Mouse (Mus musculus): ENCODE data around the gene Med29. TPM values are rescaled to one million over a fixed set of nuclear protein-coding genes. Genes with fewer than 3 reads are reported as not detected.
A peak's percentile ranks its signal among the peaks of the same experiment; 100 is the strongest.

Gene Med29
- polyA plus RNA-seq, 1 experiment from 2014 or later, result 49.7 TPM

- H3K27me3 ChIP-seq (ENCODE audit: control insufficient read depth, insufficient read depth, low read length), result no peaks in the 10 kb centered on the region
- H3K36me3 ChIP-seq (ENCODE audit: control insufficient read depth, insufficient read depth, low read length), result no peaks in the 10 kb centered on the region
- peak overlapping the region; percentile 89 for H3K27ac ChIP-seq (ENCODE audit: low read depth, low read length)
- H3K9me3 ChIP-seq (ENCODE audit: control insufficient read depth, low read length), result no peaks in the 10 kb centered on the region
- peak overlapping the region; percentile 31 for H3K4me3 ChIP-seq (ENCODE audit: low read depth, low read length)
- ATAC-seq (ENCODE audit: low FRiP score), result peak; percentile 34
- peak; percentile 90 for DNase-seq (ENCODE audit: low spot score)
- H3K4me1 ChIP-seq (replicated peaks; ENCODE audit: control insufficient read depth, insufficient read depth, low read length), result no peaks in the 10 kb centered on the region; the same call in 1 of the 2 replicates
- WGBS, result 3% methylated on average over 35 of the region's 36 CpGs
- peak overlapping the region; percentile 67 for H3K4me2 ChIP-seq (replicated peaks; ENCODE audit: low read depth, low read length)
- peak overlapping the region; percentile 66 for H3K9ac ChIP-seq (ENCODE audit: low read depth, low read length)
These were observed 17.2 kb downstream of the Med29 start for GRCm38 (mm10) chr7:28375176-28375921.

- no peak for ATAC-seq (ENCODE audit: low FRiP score)
These were observed 17.9 kb downstream of the Med29 start for GRCm38 (mm10) chr7:28374647-28375046.

DNA sequence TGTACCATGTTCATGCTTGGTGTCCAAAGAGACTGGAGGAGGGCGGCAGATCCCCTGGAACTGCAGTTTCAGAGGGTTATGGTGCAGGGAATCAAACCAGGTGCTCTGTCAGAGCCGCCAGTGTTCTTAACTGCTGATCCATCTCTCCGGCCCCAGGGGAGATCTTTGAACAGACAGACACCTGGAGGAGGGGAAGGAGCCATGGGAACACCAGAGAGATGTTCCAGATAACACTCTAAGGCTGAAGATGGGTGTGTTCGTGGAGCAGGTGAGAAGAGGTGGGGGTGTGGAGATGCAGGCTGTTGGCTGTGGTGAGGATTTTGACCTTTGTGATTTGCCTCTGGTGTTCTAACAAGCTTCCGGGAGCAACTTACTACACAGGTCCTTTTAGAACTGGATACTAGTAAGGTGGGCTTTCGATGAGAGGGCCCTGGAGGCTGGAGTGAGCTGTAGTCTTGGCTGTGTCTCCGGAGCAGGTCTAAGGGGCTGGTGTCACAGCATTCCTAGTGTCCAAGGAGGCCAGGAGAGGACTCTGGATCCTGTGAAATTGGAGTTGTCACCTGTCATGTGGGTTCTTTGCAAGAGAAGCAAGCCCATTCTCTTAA, 18.5 kb downstream of the Med29 start:
- DNase-seq (ENCODE audit: low spot score) (no peak), ATAC-seq (ENCODE audit: low FRiP score) (no peak)
- Histone ChIP-seq H3K27me3 (ENCODE audit: control insufficient read depth, insufficient read depth, low read length) (no peaks in the 10 kb centered on the region), H3K4me3 (ENCODE audit: low read depth, low read length) (no peak overlapping the region), H3K4me2 (replicated peaks; ENCODE audit: low read depth, low read length) (no peak overlapping the region), H3K4me1 (replicated peaks; ENCODE audit: control insufficient read depth, insufficient read depth, low read length) (no peaks in the 10 kb centered on the region; the same call in 1 of the 2 replicates), H3K36me3 (ENCODE audit: control insufficient read depth, insufficient read depth, low read length) (no peaks in the 10 kb centered on the region), H3K27ac (ENCODE audit: low read depth, low read length) (no peak overlapping the region), H3K9me3 (ENCODE audit: control insufficient read depth, low read length) (no peaks in the 10 kb centered on the region), H3K9ac (ENCODE audit: low read depth, low read length) (no peak overlapping the region)
- 83% methylated on average over 7 of the region's 7 CpGs for WGBS

More at GRCm38 (mm10) chr7:28374647-28375046, 17.9 kb downstream of the Med29 start:
- no peaks in the 10 kb centered on the region; the same call in 1 of the 2 replicates for H3K4me1 ChIP-seq (replicated peaks; ENCODE audit: control insufficient read depth, insufficient read depth, low read length)
- no peak overlapping the region for H3K4me3 ChIP-seq (ENCODE audit: low read depth, low read length)
- no peak overlapping the region for H3K4me2 ChIP-seq (replicated peaks; ENCODE audit: low read depth, low read length)
- no peak overlapping the region for H3K9ac ChIP-seq (ENCODE audit: low read depth, low read length)
- 85% methylated on average over 9 of the region's 10 CpGs for WGBS
- H3K36me3 ChIP-seq (ENCODE audit: control insufficient read depth, insufficient read depth, low read length), result no peaks in the 10 kb centered on the region
- no peaks in the 10 kb centered on the region for H3K27me3 ChIP-seq (ENCODE audit: control insufficient read depth, insufficient read depth, low read length)
- no peaks in the 10 kb centered on the region for H3K9me3 ChIP-seq (ENCODE audit: control insufficient read depth, low read length)
- DNase-seq (ENCODE audit: low spot score), result no peak
- H3K27ac ChIP-seq (ENCODE audit: low read depth, low read length), result no peak overlapping the region

DNA sequence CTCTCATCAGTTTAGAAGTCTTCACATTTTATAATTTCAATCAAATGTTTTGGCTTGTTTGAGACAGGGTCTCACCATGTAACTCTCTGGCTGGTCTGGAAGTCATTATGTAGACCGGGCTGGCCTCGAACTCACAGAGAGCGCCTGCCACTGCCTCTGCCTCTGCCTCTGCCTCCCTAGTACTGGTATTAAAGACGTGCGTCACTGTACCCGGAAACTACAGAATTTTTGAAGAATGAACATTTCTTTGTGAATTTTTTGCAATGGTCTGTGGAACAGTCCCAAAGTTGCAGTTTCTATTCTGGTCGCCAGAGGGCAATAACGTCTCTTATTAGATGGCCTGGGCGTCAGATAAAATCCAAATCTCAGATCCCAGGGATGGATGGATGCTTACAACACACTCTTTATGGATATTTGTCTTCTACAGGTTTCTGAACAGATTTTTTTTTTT, 19.4 kb downstream of the Med29 start:
- WGBS, result 1% methylated on average over 9 of the region's 9 CpGs
- Histone ChIP-seq H3K9ac (ENCODE audit: low read depth, low read length) (peak overlapping the region; percentile 42; the same call in 1 of the 2 replicates), H3K9me3 (ENCODE audit: control insufficient read depth, low read length) (no peaks in the 10 kb centered on the region), H3K27ac (ENCODE audit: low read depth, low read length) (peak overlapping the region; percentile 93), H3K4me2 (replicated peaks; ENCODE audit: low read depth, low read length) (peak overlapping the region; percentile 25; the same call in 1 of the 2 replicates), H3K36me3 (ENCODE audit: control insufficient read depth, insufficient read depth, low read length) (0 out of 2 replicates have a peak, but pooled peaks cover 4% of the 10 kb centered on the region), H3K4me1 (replicated peaks; ENCODE audit: control insufficient read depth, insufficient read depth, low read length) (no peaks in the 10 kb centered on the region), H3K27me3 (ENCODE audit: control insufficient read depth, insufficient read depth, low read length) (no peaks in the 10 kb centered on the region), H3K4me3 (ENCODE audit: low read depth, low read length) (peak overlapping the region; percentile 90)
- ATAC-seq (ENCODE audit: low FRiP score), result peak; percentile 18; the same call in 1 of the 2 replicates
- peak; percentile 90 for DNase-seq (ENCODE audit: low spot score)

DNA sequence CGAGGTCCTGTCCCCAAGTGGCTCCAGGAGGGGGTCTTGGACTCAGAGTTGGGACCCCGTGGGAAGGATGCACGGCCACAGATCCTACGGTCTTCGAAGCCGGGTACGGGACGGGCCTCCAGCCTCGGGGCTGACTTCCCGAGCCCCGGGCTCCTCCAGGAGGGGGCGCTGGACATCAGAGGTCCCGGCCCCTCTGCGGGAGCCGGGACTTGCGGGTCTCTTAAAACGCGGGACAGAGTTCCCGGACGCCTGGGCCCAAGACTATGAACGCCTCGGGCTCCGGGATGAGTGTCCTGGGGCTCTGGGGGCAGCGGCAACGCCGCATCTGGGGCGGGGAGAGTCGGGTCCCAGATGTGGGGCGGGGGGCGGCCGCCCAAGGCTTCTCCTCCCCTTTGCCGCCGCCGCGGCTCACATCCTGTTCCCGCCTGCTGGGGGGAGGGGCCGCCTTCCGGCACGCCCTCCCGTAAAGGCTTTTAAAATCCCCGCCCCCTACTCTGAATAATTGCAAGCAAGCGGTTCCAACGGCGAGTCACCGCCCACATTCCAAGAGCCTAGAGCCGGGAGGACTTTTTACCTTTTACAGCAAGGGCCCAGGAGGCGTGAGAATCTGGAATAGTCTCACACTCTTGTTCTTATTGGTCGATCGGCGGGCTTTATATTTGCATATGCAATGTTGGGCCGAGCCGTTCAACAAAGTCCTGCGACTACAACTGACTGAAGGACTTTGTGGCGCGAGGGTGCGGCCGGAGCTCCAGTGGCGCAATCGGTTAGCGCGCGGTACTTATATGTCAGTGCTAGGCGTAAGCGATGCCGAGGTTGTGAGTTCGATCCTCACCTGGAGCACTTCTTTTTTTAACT, 20.0 kb downstream of the Med29 start, which contains the start of gene Plekhg2:
Gene Plekhg2, minus strand, starts transcription at position 349 of the 858 bp plus-strand sequence.
- H3K9me3 ChIP-seq (ENCODE audit: control insufficient read depth, low read length), result no peaks in the 10 kb centered on the region
- H3K27ac ChIP-seq (ENCODE audit: low read depth, low read length), result peak within 1 kb of the TSS; percentile 93
- H3K36me3 ChIP-seq (ENCODE audit: control insufficient read depth, insufficient read depth, low read length), result peaks cover 7% of the 10 kb centered on the region; the same call in 1 of the 2 replicates
- peak; percentile 82 for ATAC-seq (ENCODE audit: low FRiP score)
- peak within 1 kb of the TSS; percentile 91 for H3K9ac ChIP-seq (ENCODE audit: low read depth, low read length)
- H3K27me3 ChIP-seq (ENCODE audit: control insufficient read depth, insufficient read depth, low read length), result no peaks in the 10 kb centered on the region
- no peaks in the 10 kb centered on the region for H3K4me1 ChIP-seq (replicated peaks; ENCODE audit: control insufficient read depth, insufficient read depth, low read length)
- peak; percentile 98 for DNase-seq (ENCODE audit: low spot score)
- under 1% methylated on average over 63 of the region's 66 CpGs for WGBS
- peak within 1 kb of the TSS; percentile 90 for H3K4me3 ChIP-seq (ENCODE audit: low read depth, low read length)
- peak within 1 kb of the TSS; percentile 89 for H3K4me2 ChIP-seq (replicated peaks; ENCODE audit: low read depth, low read length)

- Histone ChIP-seq H3K27ac (ENCODE audit: low read depth, low read length) (peak overlapping the region; percentile 93), H3K9ac (ENCODE audit: low read depth, low read length) (peak overlapping the region; percentile 91), H3K9me3 (ENCODE audit: control insufficient read depth, low read length) (no peaks in the 10 kb centered on the region), H3K27me3 (ENCODE audit: control insufficient read depth, insufficient read depth, low read length) (no peaks in the 10 kb centered on the region), H3K36me3 (ENCODE audit: control insufficient read depth, insufficient read depth, low read length) (peaks cover 7% of the 10 kb centered on the region; the same call in 1 of the 2 replicates), H3K4me2 (replicated peaks; ENCODE audit: low read depth, low read length) (peak overlapping the region; percentile 89), H3K4me3 (ENCODE audit: low read depth, low read length) (peak overlapping the region; percentile 90), H3K4me1 (replicated peaks; ENCODE audit: control insufficient read depth, insufficient read depth, low read length) (no peaks in the 10 kb centered on the region)
- peak; percentile 18 for ATAC-seq (ENCODE audit: low FRiP score)
- under 1% methylated on average over 39 of the region's 43 CpGs for WGBS
- DNase-seq (ENCODE audit: low spot score), result peak; percentile 66
These were observed 21.0 kb downstream of the Med29 start for GRCm38 (mm10) chr7:28371514-28371989.

- 15% methylated on average over 11 of the region's 11 CpGs for WGBS
- Histone ChIP-seq H3K9me3 (ENCODE audit: control insufficient read depth, low read length) (no peaks in the 10 kb centered on the region), H3K27ac (ENCODE audit: low read depth, low read length) (peak overlapping the region; percentile 93), H3K4me2 (replicated peaks; ENCODE audit: low read depth, low read length) (peak overlapping the region; percentile 89), H3K36me3 (ENCODE audit: control insufficient read depth, insufficient read depth, low read length) (peaks cover 7% of the 10 kb centered on the region; the same call in 1 of the 2 replicates), H3K27me3 (ENCODE audit: control insufficient read depth, insufficient read depth, low read length) (no peaks in the 10 kb centered on the region), H3K9ac (ENCODE audit: low read depth, low read length) (peak overlapping the region; percentile 91), H3K4me1 (replicated peaks; ENCODE audit: control insufficient read depth, insufficient read depth, low read length) (no peaks in the 10 kb centered on the region), H3K4me3 (ENCODE audit: low read depth, low read length) (peak overlapping the region; percentile 90)
- ATAC-seq (ENCODE audit: low FRiP score), result no peak
- no peak for DNase-seq (ENCODE audit: low spot score)
These were observed 21.5 kb downstream of the Med29 start for GRCm38 (mm10) chr7:28370977-28371513.

- Histone ChIP-seq H3K4me2 (replicated peaks; ENCODE audit: low read depth, low read length) (peak overlapping the region; percentile 89; the same call in 1 of the 2 replicates), H3K36me3 (ENCODE audit: control insufficient read depth, insufficient read depth, low read length) (peaks cover 7% of the 10 kb centered on the region; the same call in 1 of the 2 replicates), H3K27me3 (ENCODE audit: control insufficient read depth, insufficient read depth, low read length) (no peaks in the 10 kb centered on the region), H3K9me3 (ENCODE audit: control insufficient read depth, low read length) (no peaks in the 10 kb centered on the region), H3K9ac (ENCODE audit: low read depth, low read length) (peak overlapping the region; percentile 17; the same call in 1 of the 2 replicates), H3K4me3 (ENCODE audit: low read depth, low read length) (peak overlapping the region; percentile 90), H3K27ac (ENCODE audit: low read depth, low read length) (no peak overlapping the region), H3K4me1 (replicated peaks; ENCODE audit: control insufficient read depth, insufficient read depth, low read length) (no peaks in the 10 kb centered on the region)
- ATAC-seq (ENCODE audit: low FRiP score) (no peak), DNase-seq (ENCODE audit: low spot score) (no peak)
- WGBS, result 93% methylated on average over 14 of the region's 14 CpGs
These were observed 22.5 kb downstream of the Med29 start for GRCm38 (mm10) chr7:28370051-28370450.

Measured in hindbrain, embryonic 11.5 days (tissue).